Mouse (Mus musculus): ENCODE measurements around the gene Svbp. TPM values are rescaled to one million over a fixed set of nuclear protein-coding genes. Genes with fewer than 3 reads are reported as not detected.

The Svbp gene
- polyA plus RNA-seq, 2 experiments: 51.2 to 116 TPM

DNA sequence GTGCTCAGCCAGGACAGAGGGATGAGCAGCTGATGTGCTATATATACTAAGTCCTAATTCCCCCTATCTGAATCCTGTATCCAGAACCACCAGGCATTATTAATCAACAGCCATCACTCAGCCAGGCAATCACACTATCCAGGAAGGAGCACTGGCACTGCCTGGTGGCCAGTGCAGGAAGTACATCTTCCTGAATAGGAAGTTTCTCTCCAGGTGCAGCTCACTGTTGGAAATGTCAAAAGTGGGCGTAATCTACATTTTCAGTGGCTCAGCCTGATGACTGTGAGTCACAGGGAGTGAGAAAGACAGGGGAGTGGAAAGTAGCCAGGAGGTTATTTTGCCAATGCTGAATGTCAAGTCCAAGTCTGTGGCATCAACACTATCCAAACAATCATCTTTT is 28.6 kb downstream of the Svbp start:
- no peak overlapping the region for H3K4me3 ChIP-seq (ENCODE audit: insufficient read depth in 1 of 2, low read depth in 2 of 2, low read length in 2 of 2)
- H3K27me3 ChIP-seq (ENCODE audit: control insufficient read depth, insufficient read depth, low read length): no peaks in the 10 kb centered on the region
- no peak overlapping the region for H3K9ac ChIP-seq (replicated peaks)
- TF ChIP-seq EP300 (IDR thresholded peaks at IDR 0.05; ENCODE audit: low read depth) (no peak), CTCF (IDR thresholded peaks at IDR 0.05; ENCODE audit: low read depth) (peak; percentile 94)
- peaks cover 0 to 3% of the 10 kb centered on the region in 2 experiments; a peak in 1 of 4 replicates for H3K4me1 ChIP-seq (replicated peaks; ENCODE audit: control insufficient read depth in 2 of 2, insufficient read depth in 2 of 2, low read length in 1 of 2)
- WGBS (ENCODE audit: insufficient replicate concordance): 63% methylated on average over 1 of the region's 1 CpGs
- H3K27ac ChIP-seq: no peak overlapping the region
- H3K4me2 ChIP-seq (ENCODE audit: low read depth): no peak overlapping the region
- H3K9me3 ChIP-seq (ENCODE audit: control insufficient read depth, low read length): no peaks in the 10 kb centered on the region
- ATAC-seq (ENCODE audit: insufficient read depth) (peak; percentile 34), DNase-seq (ENCODE audit: low read depth in 3 of 3, low spot score in 3 of 3) (peak in 1 of 3 experiments; percentile 42)
- H3K36me3 ChIP-seq (replicated peaks; ENCODE audit: control insufficient read depth, insufficient read depth, low read depth): peaks cover 8% of the 10 kb centered on the region

DNA sequence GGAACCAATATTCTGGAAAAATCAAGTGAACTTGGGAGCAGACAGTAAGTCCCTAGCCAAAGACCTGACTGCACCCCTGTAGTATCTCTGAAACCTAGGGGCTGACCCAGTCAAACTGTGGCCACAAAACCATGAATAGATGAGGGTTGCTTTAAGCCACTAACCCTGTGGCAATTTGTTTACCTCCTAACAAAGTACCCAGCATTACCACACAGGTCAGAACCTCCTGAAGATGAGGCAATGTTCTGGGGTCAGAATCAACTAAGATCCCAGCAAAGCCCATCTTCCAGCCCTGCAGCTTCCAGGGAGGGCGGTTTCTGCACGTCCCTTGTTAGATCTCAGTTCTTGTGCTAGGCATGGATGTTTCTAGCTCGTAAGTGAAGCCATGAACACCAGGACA is 29.4 kb downstream of the Svbp start:
- no peak overlapping the region for H3K4me2 ChIP-seq (ENCODE audit: low read depth)
- H3K4me3 ChIP-seq (ENCODE audit: insufficient read depth in 1 of 2, low read depth in 2 of 2, low read length in 2 of 2): no peak overlapping the region
- 86% methylated on average over 3 of the region's 3 CpGs for WGBS (ENCODE audit: insufficient replicate concordance)
- H3K9me3 ChIP-seq (ENCODE audit: control insufficient read depth, low read length): no peaks in the 10 kb centered on the region
- no peak overlapping the region for H3K27ac ChIP-seq
- no peak overlapping the region for H3K9ac ChIP-seq (replicated peaks)
- no peaks in the 10 kb centered on the region for H3K27me3 ChIP-seq (ENCODE audit: control insufficient read depth, insufficient read depth, low read length)
- peaks cover 0 to 3% of the 10 kb centered on the region in 2 experiments; a peak in 1 of 4 replicates for H3K4me1 ChIP-seq (replicated peaks; ENCODE audit: control insufficient read depth in 2 of 2, insufficient read depth in 2 of 2, low read length in 1 of 2)
- DNase-seq (ENCODE audit: low read depth in 3 of 3, low spot score in 3 of 3) (no peak), ATAC-seq (ENCODE audit: insufficient read depth) (no peak)
- no peak for TF ChIP-seq CTCF (IDR thresholded peaks at IDR 0.05; ENCODE audit: low read depth)
- TF ChIP-seq EP300 (IDR thresholded peaks at IDR 0.05; ENCODE audit: low read depth): no peak
- H3K36me3 ChIP-seq (replicated peaks; ENCODE audit: control insufficient read depth, insufficient read depth, low read depth): peaks cover 8% of the 10 kb centered on the region

DNA sequence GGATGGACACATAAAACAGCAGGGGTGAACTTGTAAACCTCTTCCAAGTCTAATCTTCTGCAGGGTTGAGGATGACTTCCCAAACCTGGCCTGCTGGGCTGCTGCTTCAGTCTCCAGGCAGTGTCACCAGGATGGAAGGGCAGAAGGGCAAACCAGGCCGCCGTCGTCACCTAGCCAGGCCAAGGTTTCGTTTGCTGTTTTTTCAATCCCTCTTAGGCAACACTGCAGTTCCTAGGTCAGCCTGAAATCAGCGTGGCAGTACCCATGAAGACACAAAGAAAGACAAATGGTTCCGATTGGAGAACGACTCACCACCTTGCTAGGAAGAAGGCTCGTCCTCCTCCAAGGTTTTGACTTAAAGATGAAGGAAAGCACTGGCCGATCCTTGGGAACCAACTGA is 30.6 kb downstream of the Svbp start:
- Histone ChIP-seq H3K9me3 (ENCODE audit: control insufficient read depth, low read length) (no peaks in the 10 kb centered on the region), H3K9ac (replicated peaks) (no peak overlapping the region), H3K4me2 (ENCODE audit: low read depth) (no peak overlapping the region), H3K36me3 (replicated peaks; ENCODE audit: control insufficient read depth, insufficient read depth, low read depth) (peaks cover 8% of the 10 kb centered on the region), H3K27ac (no peak overlapping the region), H3K4me3 (ENCODE audit: insufficient read depth in 1 of 2, low read depth in 2 of 2, low read length in 2 of 2) (no peak overlapping the region), H3K27me3 (ENCODE audit: control insufficient read depth, insufficient read depth, low read length) (no peaks in the 10 kb centered on the region), H3K4me1 (replicated peaks; ENCODE audit: control insufficient read depth in 2 of 2, insufficient read depth in 2 of 2, low read length in 1 of 2) (peaks cover 0 to 3% of the 10 kb centered on the region in 2 experiments; a peak in 1 of 4 replicates)
- WGBS (ENCODE audit: insufficient replicate concordance): 76% methylated on average over 9 of the region's 9 CpGs
- no peak for ATAC-seq (ENCODE audit: insufficient read depth)
- TF ChIP-seq CTCF (IDR thresholded peaks at IDR 0.05; ENCODE audit: low read depth) (peak; percentile 30), EP300 (IDR thresholded peaks at IDR 0.05; ENCODE audit: low read depth) (no peak)
- no peak for DNase-seq (ENCODE audit: low read depth in 3 of 3, low spot score in 3 of 3)

DNA sequence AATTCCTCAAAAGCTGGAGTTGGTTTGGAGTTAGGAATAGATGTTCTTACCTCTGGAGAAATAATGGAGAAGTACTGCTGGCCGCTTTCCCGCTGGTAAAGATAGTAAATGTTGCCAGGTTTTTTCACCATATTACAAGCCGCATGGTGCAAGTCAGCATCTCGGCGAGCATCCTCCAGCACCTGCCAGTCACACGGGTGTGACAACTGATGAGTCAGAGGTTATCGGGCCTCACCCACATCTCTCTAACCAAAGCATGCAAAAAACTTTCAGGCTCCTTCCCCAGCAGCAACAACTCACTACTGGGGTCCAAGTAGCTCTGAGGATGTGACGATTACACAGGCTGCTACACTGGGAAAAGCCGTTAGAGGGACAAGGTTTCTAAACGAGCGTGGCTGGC is 31.6 kb downstream of the Svbp start:
- 75% methylated on average over 11 of the region's 11 CpGs for WGBS (ENCODE audit: insufficient replicate concordance)
- Histone ChIP-seq H3K36me3 (replicated peaks; ENCODE audit: control insufficient read depth, insufficient read depth, low read depth) (peaks cover 8% of the 10 kb centered on the region), H3K4me3 (ENCODE audit: insufficient read depth in 1 of 2, low read depth in 2 of 2, low read length in 2 of 2) (no peak overlapping the region), H3K27ac (no peak overlapping the region), H3K4me1 (replicated peaks; ENCODE audit: control insufficient read depth in 2 of 2, insufficient read depth in 2 of 2, low read length in 1 of 2) (peaks cover 3 to 5% of the 10 kb centered on the region in 2 experiments; a peak in 3 of 4 replicates), H3K9ac (replicated peaks) (no peak overlapping the region; the same call in 1 of the 2 replicates), H3K4me2 (ENCODE audit: low read depth) (no peak overlapping the region), H3K9me3 (ENCODE audit: control insufficient read depth, low read length) (no peaks in the 10 kb centered on the region), H3K27me3 (ENCODE audit: control insufficient read depth, insufficient read depth, low read length) (no peaks in the 10 kb centered on the region)
- DNase-seq (ENCODE audit: low read depth in 3 of 3, low spot score in 3 of 3) (no peak), ATAC-seq (ENCODE audit: insufficient read depth) (no peak)
- no peak for TF ChIP-seq EP300 (IDR thresholded peaks at IDR 0.05; ENCODE audit: low read depth)
- TF ChIP-seq CTCF (IDR thresholded peaks at IDR 0.05; ENCODE audit: low read depth): no peak

DNA sequence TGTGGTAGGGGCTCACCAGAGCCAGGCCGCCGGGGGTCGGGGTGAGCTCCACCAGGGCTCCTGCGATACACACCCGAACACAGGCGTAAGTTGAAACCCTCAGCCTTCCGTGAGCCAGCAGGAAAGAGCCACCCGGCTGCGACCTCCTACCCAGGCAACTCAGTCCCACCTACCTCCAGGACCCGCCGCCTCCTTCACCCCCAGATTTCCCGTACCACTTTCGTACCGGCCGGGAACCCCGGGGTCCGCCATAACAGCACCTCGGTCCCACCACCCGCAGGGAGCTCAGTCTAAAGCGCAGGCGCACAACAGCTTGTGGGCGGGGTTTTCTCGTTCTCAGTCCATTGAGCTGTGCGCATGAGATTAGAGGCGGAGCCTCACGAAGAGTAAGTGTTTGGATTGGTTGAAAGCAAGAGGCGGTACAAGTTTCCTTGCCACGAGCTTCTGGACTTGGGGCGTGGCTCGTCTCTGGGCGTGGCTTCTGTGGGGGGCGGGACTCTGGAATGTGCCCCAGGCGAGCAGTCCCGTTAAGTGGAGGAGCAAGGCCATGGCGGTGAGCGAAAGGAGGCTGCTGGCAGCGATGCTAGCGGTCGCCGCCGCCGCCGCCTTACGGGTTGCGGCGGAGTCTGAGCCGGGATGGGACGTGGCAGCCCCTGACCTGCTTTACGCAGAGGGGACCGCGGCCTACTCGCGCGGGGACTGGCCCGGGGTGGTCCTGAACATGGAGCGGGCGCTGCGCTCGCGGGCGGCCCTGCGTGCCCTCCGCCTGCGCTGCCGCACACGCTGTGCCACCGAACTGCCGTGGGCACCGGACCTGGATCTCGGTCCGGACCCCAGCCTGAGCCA is 37.5 kb downstream of the Svbp start, which contains the start of the genes AU022252 and P3h1:
TSS of gene AU022252 (minus strand) at position 303 of the 846 bp plus-strand sequence.
TSS of gene P3h1 (plus strand) at position 506 of the 846 bp plus-strand sequence.
- under 1% methylated on average over 69 of the region's 71 CpGs for whole genome bisulfite sequencing (ENCODE audit: insufficient replicate concordance)
- H3K4me2 ChIP-seq (ENCODE audit: low read depth): peak within 1 kb of the TSS; percentile 78

More for the DNA sequence above, 37.5 kb downstream of the Svbp start, which contains the start of the genes AU022252 and P3h1:
- Histone ChIP-seq H3K4me1 (replicated peaks; ENCODE audit: control insufficient read depth in 2 of 2, insufficient read depth in 2 of 2, low read length in 1 of 2) (peaks cover 3 to 5% of the 10 kb centered on the region in 2 experiments; a peak in 3 of 4 replicates), H3K27ac (peak within 1 kb of the TSS; percentile 39; the same call in 1 of the 2 replicates), H3K9ac (replicated peaks) (peak within 1 kb of the TSS; percentile 92), H3K27me3 (ENCODE audit: control insufficient read depth, insufficient read depth, low read length) (no peaks in the 10 kb centered on the region; the same call in 1 of the 2 replicates), H3K36me3 (replicated peaks; ENCODE audit: control insufficient read depth, insufficient read depth, low read depth) (no peaks in the 10 kb centered on the region), H3K4me3 (ENCODE audit: insufficient read depth in 1 of 2, low read depth in 2 of 2, low read length in 2 of 2) (peak within 1 kb of the TSS; percentile 71 to 85), H3K9me3 (ENCODE audit: control insufficient read depth, low read length) (no peaks in the 10 kb centered on the region)
- peak; percentile 99 for DNase-seq (ENCODE audit: low read depth in 3 of 3, low spot score in 3 of 3)
- no peak for TF ChIP-seq CTCF (IDR thresholded peaks at IDR 0.05; ENCODE audit: low read depth)
- TF ChIP-seq EP300 (IDR thresholded peaks at IDR 0.05; ENCODE audit: low read depth): no peak
- ATAC-seq (ENCODE audit: insufficient read depth): peak; percentile 96
